Mouse (Mus musculus) duodenum, adult 2 months (tissue): ENCODE measurements around the gene Olfr283. TPM values are rescaled to one million over a fixed set of nuclear protein-coding genes. Genes with fewer than 3 reads are reported as not detected.

Experiments
- polyA plus RNA-seq: library from polyadenylated mRNA; depleted of rRNA; stranded (reverse); fragments of >200 nt; gene quantifications from 2 replicates; pipeline ENCODE4 v1.2.3, GENCODE M21; 2012; ENCODE audit warnings: low replicate concordance; rRNA removed

The Olfr283 gene
- not detected in 2 replicates for polyA plus RNA-seq

DNA sequence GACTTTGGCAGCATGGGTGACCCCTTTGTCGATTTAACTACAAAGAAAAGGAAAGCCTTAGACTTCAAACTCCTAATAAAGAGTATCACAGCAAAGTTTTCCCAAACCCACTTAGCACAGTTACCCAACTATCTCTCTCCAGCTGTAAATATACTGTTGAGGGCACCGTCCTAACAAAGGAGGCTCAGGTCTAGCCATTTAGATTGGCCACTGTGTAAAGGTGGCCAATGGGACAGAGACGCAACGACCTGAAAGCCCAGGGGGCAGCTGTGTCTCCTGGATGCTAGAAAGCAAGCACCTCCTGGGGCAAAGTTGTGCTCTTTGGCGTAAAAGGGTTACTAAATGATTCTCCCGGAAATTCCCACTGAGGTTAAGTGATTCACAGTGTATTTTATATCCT is at the start of gene Olfr283:
Gene Olfr283, minus strand, starts transcription at position 101 of the 400 bp plus-strand sequence.

DNA sequence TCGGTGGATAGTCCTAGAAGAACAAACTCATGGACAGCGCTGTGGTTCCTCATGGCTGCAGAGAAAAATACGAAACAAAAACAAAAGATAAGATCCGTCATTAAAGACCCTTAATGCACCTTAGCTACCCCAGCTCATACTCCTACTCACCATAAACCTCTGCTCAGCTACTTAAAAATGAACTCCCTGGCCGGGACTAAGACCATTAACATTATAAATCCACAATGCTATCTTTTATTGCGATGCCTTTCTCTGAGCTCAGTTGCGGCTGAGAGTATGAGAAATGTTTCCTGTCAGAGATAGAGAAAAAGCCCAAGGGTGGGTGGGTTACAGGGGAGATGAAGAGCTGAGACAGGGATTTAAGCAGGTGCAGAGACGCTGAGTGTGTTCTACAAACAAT is 39.9 kb downstream of the Olfr283 start, which contains the start of gene Olfr284:
Gene Olfr284, minus strand, starts transcription at position 101 of the 400 bp plus-strand sequence.

Other genes starting within 250 kb of the Olfr283 start
- 18.3 and 19.1 TPM in 2 replicates for gene Asb8, start 215.3 kb downstream of the Olfr283 start, polyA plus RNA-seq
- 0.24 and 0.30 TPM in 2 replicates for gene Ccdc184, start 213.8 kb downstream of the Olfr283 start, polyA plus RNA-seq
- gene Olfr288, start 185.4 kb downstream of the Olfr283 start, polyA plus RNA-seq, result not detected in 2 replicates
- not detected in 2 replicates for gene Gm44579, start 160.0 kb downstream of the Olfr283 start, polyA plus RNA-seq
- gene Olfr287, start 159.9 kb downstream of the Olfr283 start, polyA plus RNA-seq, result 0.63 and 1.1 TPM in 2 replicates
- 0.02 TPM in 2 replicates for gene Olfr286, start 146.5 kb downstream of the Olfr283 start, polyA plus RNA-seq
- not detected in 2 replicates for gene H1fnt, start 123.7 kb downstream of the Olfr283 start, polyA plus RNA-seq
- gene Zfp641, start 84.8 kb downstream of the Olfr283 start, polyA plus RNA-seq, result 0.13 and 0.36 TPM in 2 replicates
- not detected in 2 replicates for gene Olfr285, start 63.6 kb downstream of the Olfr283 start, polyA plus RNA-seq
- gene Olfr284, start 40.0 kb downstream of the Olfr283 start, polyA plus RNA-seq, result not detected in 2 replicates
- gene Olfr282, start 50.3 kb upstream of the Olfr283 start, polyA plus RNA-seq, result not detected in 2 replicates
- gene Olfr281, start 71.6 kb upstream of the Olfr283 start, polyA plus RNA-seq, result not detected in 2 replicates
- not detected in 2 replicates for gene OR5BS1P, start 89.0 kb upstream of the Olfr283 start, polyA plus RNA-seq
- gene Lalba, start 101.8 kb upstream of the Olfr283 start, polyA plus RNA-seq, result not detected in 2 replicates
- gene Olfr279, start 111.5 kb upstream of the Olfr283 start, polyA plus RNA-seq, result not detected in 2 replicates
- 14.6 and 20.2 TPM in 2 replicates for gene Kansl2, start 153.3 kb upstream of the Olfr283 start, polyA plus RNA-seq
- 1.7 and 2.3 TPM in 2 replicates for gene Ccnt1, start 190.0 kb upstream of the Olfr283 start, polyA plus RNA-seq
- gene 4930415O20Rik, start 190.1 kb upstream of the Olfr283 start, polyA plus RNA-seq, result 0.96 TPM in 1 of 2 replicates, not detected in the other
- 46.5 and 77.2 TPM in 2 replicates for gene Adcy6, start 229.1 kb upstream of the Olfr283 start, polyA plus RNA-seq
- 22.9 and 29.1 TPM in 2 replicates for gene Cacnb3, start 249.9 kb upstream of the Olfr283 start, polyA plus RNA-seq